Mouse (Mus musculus) myocyte (in vitro differentiated cells): ENCODE data around the gene Krtap3-3.

Experiments
- CEBPB ChIP-seq: IDR thresholded peaks from 2 replicates; pipeline ENCODE4 v1.6.1; 2011; ENCODE audit warnings: mild to moderate bottlenecking, moderate library complexity; ENCODE audit not compliant: poor library complexity, insufficient read depth, severe bottlenecking
- POLR2A ChIP-seq: IDR thresholded peaks from one replicate; pipeline ENCODE4 v1.6.1; 2011; ENCODE audit warnings: low read depth, mild to moderate bottlenecking, control low read depth, moderate library complexity; ENCODE audit not compliant: insufficient read length
- TCF12 ChIP-seq: IDR thresholded peaks from one replicate; pipeline ENCODE4 v1.6.1; 2011; ENCODE audit warnings: mild to moderate bottlenecking, control low read depth; ENCODE audit not compliant: poor library complexity, insufficient read depth, severe bottlenecking
- USF1 ChIP-seq: IDR thresholded peaks from one replicate; pipeline ENCODE4 v1.6.1; 2011; ENCODE audit warnings: low read depth, mild to moderate bottlenecking, control low read depth, moderate library complexity

DNA sequence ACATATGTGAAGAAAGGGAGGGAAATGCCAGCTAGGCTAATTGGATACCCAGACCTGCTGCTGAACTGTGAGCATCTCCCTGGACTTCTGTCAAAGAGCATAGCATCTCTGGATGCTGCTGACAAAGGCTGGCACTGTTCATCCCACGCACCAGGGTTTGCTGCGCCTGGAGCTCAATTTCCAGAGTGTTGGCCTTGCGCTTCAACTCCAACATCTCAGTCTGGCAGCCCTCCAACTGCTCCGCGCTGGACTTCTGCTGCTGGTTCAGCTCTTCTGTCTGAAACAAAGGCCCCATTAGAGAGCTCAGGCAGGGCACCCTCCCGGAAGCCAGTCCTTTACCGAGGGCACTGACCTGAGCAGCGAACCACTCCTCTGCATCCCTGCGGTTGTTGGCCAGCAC is 10.9 kb downstream of the Krtap3-3 start:
- TF ChIP-seq POLR2A (no peak), CEBPB (no peak), USF1 (no peak), TCF12 (no peak)
